21 mouse cellular contexts compared by ENCODE assay signal in the genomic region with DNA sequence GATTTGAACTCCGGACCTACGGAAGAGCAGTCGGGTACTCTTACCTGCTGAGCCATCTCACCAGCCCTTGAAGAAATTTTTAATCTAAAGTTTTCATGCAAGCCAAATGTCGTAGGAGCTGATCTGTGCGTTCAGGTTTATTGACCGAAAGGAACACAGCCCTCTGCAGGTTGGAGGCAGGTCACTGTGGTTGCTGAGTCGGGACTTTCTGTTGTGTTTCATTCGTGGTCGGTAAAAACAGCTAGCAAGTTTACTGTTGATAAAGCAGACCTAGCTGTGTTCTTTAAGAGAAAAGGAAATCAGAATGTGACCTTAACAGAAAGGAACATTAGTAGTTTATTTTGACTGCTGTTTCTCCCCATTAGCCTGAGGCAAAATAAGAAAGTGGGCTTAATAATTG. TPM values are rescaled to one million over a fixed set of nuclear protein-coding genes. Genes with fewer than 3 reads are reported as not detected.
DNase-seq lines count a peak whose midpoint lies in the region; ATAC-seq and TF ChIP-seq lines count a peak whose summit lies in the region.
"Had no signal": no experiment of that assay in that cellular context is flagged by ENCODE, and none has a peak within 500 bp of the region (broad histone marks: within the 10 kb centered on the region; RNA-seq: fewer than 3 reads in every experiment).

No protein-coding gene starts in this region.

- H3K9ac ChIP-seq in MEL (ENCODE audit: control insufficient read depth, low read depth, low read length, poor library complexity, severe bottlenecking) = no peak overlapping the region
- no peak overlapping the region for H3K9ac ChIP-seq in stomach, postnatal 0 days (ENCODE audit: low read length)
- H3K9ac ChIP-seq: embryonic facial prominence, embryonic 12.5 days; forebrain, embryonic 13.5 days; forebrain, embryonic 15.5 days; forebrain, postnatal 0 days had no signal

- TF ChIP-seq RAD21 in MEL (IDR thresholded peaks at IDR 0.05; ENCODE audit: low read depth, low read length) = no peak

- no peak for TF ChIP-seq POLR2A in MEL (IDR thresholded peaks at IDR 0.05; ENCODE audit: control insufficient read depth in 1 of 2, insufficient read depth in 1 of 2, low read depth in 1 of 2, low read length in 2 of 2, poor library complexity in 1 of 2)

- H3K27ac ChIP-seq in MEL (ENCODE audit: control insufficient read depth, low read depth, low read length) = no peak overlapping the region
- no peak overlapping the region for H3K27ac ChIP-seq in stomach, postnatal 0 days (replicated peaks)
- H3K27ac ChIP-seq: embryonic facial prominence, embryonic 10.5 days; embryonic facial prominence, embryonic 12.5 days; forebrain, embryonic 13.5 days; forebrain, embryonic 15.5 days had no signal

- peaks cover 2 to 16% of the 10 kb centered on the region in 2 experiments; a peak in 3 of 4 replicates for H3K36me3 ChIP-seq in MEL (ENCODE audit: control insufficient read depth in 1 of 2, insufficient read depth in 2 of 2, low read length in 2 of 2)
- H3K36me3 ChIP-seq in stomach, postnatal 0 days (ENCODE audit: control insufficient read depth, insufficient read depth, low read length) = peaks cover 30% of the 10 kb centered on the region

- no peaks in the 10 kb centered on the region for H3K9me3 ChIP-seq in MEL (replicated peaks; ENCODE audit: insufficient read depth, low read length)
- H3K9me3 ChIP-seq in stomach, postnatal 0 days (ENCODE audit: control insufficient read depth, low read length) = no peaks in the 10 kb centered on the region
- H3K9me3 ChIP-seq: embryonic facial prominence, embryonic 10.5 days; embryonic facial prominence, embryonic 12.5 days; forebrain, embryonic 13.5 days; forebrain, embryonic 15.5 days; G1E had no signal

- no peaks in the 10 kb centered on the region; a peak in 1 of 4 replicates for H3K4me1 ChIP-seq in MEL (ENCODE audit: control insufficient read depth in 1 of 2, insufficient read depth in 2 of 2, low read length in 2 of 2)
- H3K4me1 ChIP-seq in stomach, postnatal 0 days (replicated peaks; ENCODE audit: control insufficient read depth, insufficient read depth) = no peaks in the 10 kb centered on the region
- H3K4me1 ChIP-seq: embryonic facial prominence, embryonic 10.5 days; embryonic facial prominence, embryonic 12.5 days; forebrain, embryonic 13.5 days; forebrain, embryonic 15.5 days had no signal

- DNase-seq in CD4-positive, CD25-positive, alpha-beta regulatory T cell, adult 2 months (ENCODE audit: low read depth, low spot score) = peak; percentile 10
- no peak for DNase-seq in MEL (ENCODE audit: low read depth, low spot score)
- DNase-seq in adrenal gland, postnatal 25 days = no peak
- DNase-seq in stomach, postnatal 0 days (ENCODE audit: low spot score) = no peak
- DNase-seq: adrenal gland, adult 2 months; adrenal gland, postnatal 10 days; adrenal gland, postnatal 36 days; B cell, adult 2 months; cerebellum, adult 11-12 months; cerebellum, adult 2 months; cerebellum, adult 9-10 months; cerebellum, postnatal 10 days; cerebellum, postnatal 25 days; forebrain, postnatal 0 days had no signal

- no peaks in the 10 kb centered on the region for H3K79me2 ChIP-seq in MEL (ENCODE audit: control insufficient read depth, insufficient read depth, low read length, poor library complexity)

- WGBS in stomach, postnatal 0 days = 92% methylated on average over 9 of the region's 9 CpGs

- H3K4me3 ChIP-seq in MEL (ENCODE audit: control insufficient read depth in 1 of 2, insufficient read depth in 1 of 2, low read depth in 2 of 2, low read length in 2 of 2) = no peak overlapping the region
- no peak overlapping the region for H3K4me3 ChIP-seq in stomach, postnatal 0 days (ENCODE audit: low read depth, low read length)
- H3K4me3 ChIP-seq: embryonic facial prominence, embryonic 10.5 days; embryonic facial prominence, embryonic 12.5 days; forebrain, embryonic 13.5 days; forebrain, embryonic 15.5 days had no signal

- no peak for TF ChIP-seq CTCF in MEL (IDR thresholded peaks at IDR 0.05 in 2 of 3, conservative IDR thresholded peaks at IDR 0.05 in 1 of 3; ENCODE audit: control insufficient read depth in 1 of 3, insufficient read depth in 1 of 3, low read depth in 2 of 3, low read length in 3 of 3, poor library complexity in 1 of 3, severe bottlenecking in 1 of 3)
- TF ChIP-seq CTCF in stomach, postnatal 0 days (IDR thresholded peaks at IDR 0.05; ENCODE audit: low read depth) = no peak

- no peak overlapping the region for H3K4me2 ChIP-seq in stomach, postnatal 0 days (replicated peaks; ENCODE audit: low read depth)
- H3K4me2 ChIP-seq: embryonic facial prominence, embryonic 12.5 days; forebrain, embryonic 13.5 days; forebrain, embryonic 15.5 days had no signal

- ATAC-seq in CD4-positive, CD25-positive, alpha-beta regulatory T cell, adult 4 months = no peak
- no peak for ATAC-seq in stomach, postnatal 0 days (ENCODE audit: low FRiP score, low TSS enrichment)
- ATAC-seq: forebrain, embryonic 13.5 days; forebrain, embryonic 15.5 days; forebrain, postnatal 0 days had no signal

- no peak for TF ChIP-seq EP300 in MEL (IDR thresholded peaks at IDR 0.05; ENCODE audit: low read depth in 1 of 2, low read length in 2 of 2)
- TF ChIP-seq EP300 in stomach, postnatal 0 days (optimal IDR thresholded peaks at IDR 0.05) = no peak

- H3K27me3 ChIP-seq in MEL (ENCODE audit: control insufficient read depth in 1 of 2, insufficient read depth in 2 of 2, low read length in 2 of 2) = no peaks in the 10 kb centered on the region
- no peaks in the 10 kb centered on the region for H3K27me3 ChIP-seq in stomach, postnatal 0 days (ENCODE audit: control insufficient read depth, insufficient read depth, low read length)
- H3K27me3 ChIP-seq: embryonic facial prominence, embryonic 12.5 days; forebrain, embryonic 13.5 days; forebrain, embryonic 15.5 days had no signal

TF ChIP-seq in MEL, 35 proteins besides CTCF, POLR2A, EP300 and RAD21:
- TF ChIP-seq ETS1 (IDR thresholded peaks at IDR 0.05; ENCODE audit: low read depth, low read length) (no peak), MAFK (IDR thresholded peaks at IDR 0.05; ENCODE audit: borderline replicate concordance, low read depth, low read length) (peak; percentile 64)

RNA-seq across cellular contexts. Expression of a gene that starts 9.9 kb away (rescaled TPM):
- under 1 TPM in 1 of 2 experiments, not detected in 1; 0.47 TPM for polyA plus RNA-seq in CD4-positive, CD25-positive, alpha-beta regulatory T cell, adult 4 months (2017; shearing (Covaris generic))
- not detected in 2 replicates for total RNA-seq in MEL (2012; rRNA removed)
- not detected for polyA plus RNA-seq in MEL (2012; ENCODE audit: insufficient read depth in 1 of 2, insufficient read length in 2 of 2, low read depth in 1 of 2, low replicate concordance in 2 of 2, missing spikeins in 1 of 2)
- not detected in 2 replicates for total RNA-seq in adrenal gland, postnatal 25 days (2021)
- polyA plus RNA-seq in stomach, postnatal 0 days (2015; fragmentation: Nextera tagmentation; extraction: Ambion mirVana) = 0.06 TPM in 1 of 2 replicates, not detected in the other
- total RNA-seq: adrenal gland, adult 2 months; adrenal gland, postnatal 10 days; adrenal gland, postnatal 36 days; forebrain, postnatal 0 days; G1E had no signal
- polyA plus RNA-seq: cerebellum, adult 2 months; forebrain, embryonic 11.5 days; forebrain, embryonic 15.5 days; forebrain, postnatal 0 days; G1E had no signal

RNA-seq across cellular contexts. Expression of a gene that starts 32.6 kb away (rescaled TPM):
- polyA plus RNA-seq in CD4-positive, CD25-positive, alpha-beta regulatory T cell, adult 4 months (2017; shearing (Covaris generic)) = 10 to 100 TPM; 16.4 to 18.5 TPM
- total RNA-seq in MEL (2012; rRNA removed) = 26.5 and 28.1 TPM in 2 replicates
- polyA plus RNA-seq in MEL (2012; ENCODE audit: insufficient read depth in 1 of 2, insufficient read length in 2 of 2, low read depth in 1 of 2, low replicate concordance in 2 of 2, missing spikeins in 1 of 2) = 100 to 1,000 TPM in 1 of 2 experiments, 10 to 100 TPM in 1; 17.8 to 104 TPM
- total RNA-seq in adrenal gland, postnatal 25 days (2021) = 20.7 and 22.8 TPM in 2 replicates
- polyA plus RNA-seq in stomach, postnatal 0 days (2015; fragmentation: Nextera tagmentation; extraction: Ambion mirVana) = 7.2 and 7.6 TPM in 2 replicates

RNA-seq across cellular contexts. Expression of a gene that starts 39.2 kb away (rescaled TPM):
- 100 to 1,000 TPM; 159 to 194 TPM for polyA plus RNA-seq in CD4-positive, CD25-positive, alpha-beta regulatory T cell, adult 4 months (2017; shearing (Covaris generic))
- total RNA-seq in MEL (2012; rRNA removed) = 86.2 and 91.0 TPM in 2 replicates
- 100 to 1,000 TPM in 1 of 2 experiments, not detected in 1; 150 TPM for polyA plus RNA-seq in MEL (2012; ENCODE audit: insufficient read depth in 1 of 2, insufficient read length in 2 of 2, low read depth in 1 of 2, low replicate concordance in 2 of 2, missing spikeins in 1 of 2)
- 54.8 and 64.9 TPM in 2 replicates for total RNA-seq in adrenal gland, postnatal 25 days (2021)
- polyA plus RNA-seq in stomach, postnatal 0 days (2015; fragmentation: Nextera tagmentation; extraction: Ambion mirVana) = 100 and 105 TPM in 2 replicates

RNA-seq across cellular contexts. Expression of a gene that starts 39.9 kb away (rescaled TPM):
- polyA plus RNA-seq in CD4-positive, CD25-positive, alpha-beta regulatory T cell, adult 4 months (2017; shearing (Covaris generic)) = 10 to 100 TPM; 37.8 to 38.8 TPM
- total RNA-seq in MEL (2012; rRNA removed) = 12.3 and 17.5 TPM in 2 replicates
- polyA plus RNA-seq in MEL (2012; ENCODE audit: insufficient read depth in 1 of 2, insufficient read length in 2 of 2, low read depth in 1 of 2, low replicate concordance in 2 of 2, missing spikeins in 1 of 2) = 10 to 100 TPM in 1 of 2 experiments, not detected in 1; 22.0 TPM
- total RNA-seq in adrenal gland, postnatal 25 days (2021) = 15.5 and 18.2 TPM in 2 replicates
- 13.3 and 13.9 TPM in 2 replicates for polyA plus RNA-seq in stomach, postnatal 0 days (2015; fragmentation: Nextera tagmentation; extraction: Ambion mirVana)
